Mouse (Mus musculus) urinary bladder, postnatal 25 days (tissue): ENCODE measurements around the gene Camk2d.

ENCODE experiments used
- DNase-seq: peaks from one replicate; pipeline ENCODE4 v3.0.0; 2022; ENCODE audit warnings: low spot score

Camk2d gene

DNA sequence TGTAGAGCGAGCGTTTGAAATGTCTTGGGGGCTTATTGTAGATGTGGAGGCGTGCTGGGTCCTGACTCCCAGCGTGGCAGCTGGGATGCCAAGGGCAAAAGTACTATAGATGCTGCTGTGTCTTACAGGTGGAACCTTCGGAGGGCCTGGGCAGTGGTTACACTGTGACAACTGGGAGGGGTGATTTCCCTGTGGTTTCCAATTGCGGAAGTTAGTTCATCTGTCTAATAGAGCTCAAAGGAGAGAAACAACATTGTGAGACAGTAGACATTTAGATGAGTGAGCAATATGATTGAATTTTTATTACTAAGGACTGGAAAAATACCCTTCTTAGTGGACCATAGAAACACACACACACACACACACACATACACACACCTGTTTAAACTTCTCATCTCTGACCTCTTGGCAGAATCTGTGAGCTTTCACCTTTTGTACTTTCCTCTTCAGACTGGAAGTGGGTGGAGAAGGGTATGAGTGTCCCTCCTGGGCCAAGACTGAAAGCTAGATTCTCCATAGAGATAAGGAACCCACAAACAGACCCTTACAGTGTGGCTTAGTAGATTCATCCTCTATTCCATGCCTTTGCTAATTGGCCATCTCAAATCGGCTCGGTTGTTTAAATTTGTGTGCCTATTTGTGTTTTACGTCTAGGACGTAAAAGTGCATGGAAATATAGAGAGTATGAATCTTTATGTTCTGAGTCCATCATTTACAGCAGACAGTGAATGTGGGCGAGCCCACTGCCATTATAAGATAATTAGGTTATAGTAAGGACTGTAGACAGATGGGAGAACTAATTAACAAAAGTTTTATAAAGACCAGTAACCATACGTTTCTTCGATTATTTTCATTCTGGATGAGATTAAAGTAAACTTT, 94.8 kb downstream of the Camk2d start:
- DNase-seq = no peak

DNA sequence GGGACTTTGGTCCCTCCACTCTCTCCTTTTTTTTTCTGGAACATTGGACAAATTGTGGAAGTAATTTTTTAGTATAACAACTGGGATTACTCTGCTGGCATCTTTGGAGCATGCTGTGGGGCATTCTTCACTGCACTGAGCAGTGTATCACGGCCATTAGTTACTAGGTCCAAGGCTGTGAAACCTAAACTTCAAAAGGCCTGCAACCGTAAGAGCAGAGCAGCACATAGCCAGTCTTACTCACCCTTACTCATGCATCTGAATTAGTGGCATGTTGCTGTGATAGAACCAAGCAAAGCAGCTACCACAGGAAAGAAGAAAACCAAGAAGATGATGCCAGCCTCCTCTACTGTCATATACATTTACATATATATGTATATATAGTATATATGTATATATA, 95.5 kb downstream of the Camk2d start:
- no peak for DNase-seq

DNA sequence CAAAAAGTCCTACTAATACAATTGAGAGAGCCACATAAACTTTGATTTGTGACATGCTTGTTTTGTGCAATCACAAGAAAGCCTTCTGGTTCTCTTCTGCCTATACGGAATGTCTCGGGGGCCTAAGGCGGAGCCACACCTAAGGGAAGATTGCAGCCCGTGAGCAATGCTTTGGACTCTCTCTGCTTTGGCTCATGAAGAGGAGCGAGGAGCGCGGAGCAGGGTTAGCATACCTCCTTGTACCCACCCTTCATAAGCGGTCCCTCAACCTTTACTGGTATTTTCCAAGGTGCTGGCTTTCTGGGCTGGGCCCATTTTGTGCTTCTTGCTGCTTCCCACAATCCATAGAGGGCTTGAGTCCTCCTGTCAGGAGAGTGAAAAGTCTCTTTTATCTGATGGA, 96.7 kb downstream of the Camk2d start:
- DNase-seq = no peak

DNA sequence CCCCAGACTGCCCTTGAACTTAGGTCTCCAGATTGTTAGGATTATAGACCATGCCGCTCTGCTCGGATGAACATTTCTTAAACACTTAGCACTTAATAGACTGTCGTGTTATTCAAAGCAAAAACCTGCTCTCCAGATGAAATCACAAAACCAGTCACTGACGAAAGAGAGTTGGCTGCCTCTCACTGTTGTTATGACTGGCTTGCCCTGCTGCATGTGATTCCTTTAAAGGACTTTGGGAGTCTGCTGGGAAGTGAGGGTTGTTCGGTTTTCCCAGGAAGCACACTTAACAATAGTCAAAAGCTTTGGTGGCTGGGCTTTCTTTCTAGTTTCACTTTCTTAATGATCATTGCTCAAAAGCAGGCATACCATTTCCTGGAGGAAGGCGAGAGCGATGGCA, 97.2 kb downstream of the Camk2d start:
- DNase-seq = no peak

DNA sequence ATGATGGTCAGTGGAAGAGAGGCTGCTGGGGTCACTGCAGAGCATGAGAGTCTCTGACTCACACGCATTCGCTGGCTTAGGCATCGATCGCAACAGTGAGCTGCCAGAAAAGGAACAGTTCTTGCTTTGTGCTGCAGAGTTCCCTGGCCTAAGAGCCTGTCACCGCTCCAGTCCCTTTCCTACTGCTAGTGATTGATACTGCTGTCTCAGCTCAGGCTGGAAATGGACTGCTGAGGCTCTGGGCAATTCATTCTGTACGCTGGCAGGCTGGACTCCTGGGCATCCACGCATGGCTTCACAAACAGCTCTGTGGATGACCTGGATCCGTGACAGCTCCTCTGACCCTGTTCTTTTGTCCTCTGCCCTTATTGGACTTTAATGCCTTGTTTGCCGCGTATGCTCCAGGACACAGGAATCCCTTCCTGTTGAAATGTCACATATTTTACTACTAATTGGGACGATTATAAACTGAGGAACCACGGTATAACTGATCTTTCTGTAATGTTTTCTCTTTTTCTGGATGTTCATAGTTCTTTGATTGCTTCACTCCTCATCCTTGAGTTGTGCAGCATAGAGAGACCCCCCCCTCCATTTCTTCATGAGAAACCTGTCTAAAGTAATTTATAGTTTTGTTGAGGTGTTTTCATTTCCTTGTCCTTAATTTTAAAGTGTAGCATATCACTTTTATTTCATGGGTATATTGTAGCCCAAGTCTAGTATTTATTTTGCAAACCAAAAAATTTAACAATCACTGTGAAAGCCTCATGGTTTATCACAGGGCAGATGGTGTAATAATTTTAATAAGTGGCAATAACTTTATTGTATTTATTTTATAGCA, 99.6 kb downstream of the Camk2d start:
- peak; percentile 16 for DNase-seq

DNA sequence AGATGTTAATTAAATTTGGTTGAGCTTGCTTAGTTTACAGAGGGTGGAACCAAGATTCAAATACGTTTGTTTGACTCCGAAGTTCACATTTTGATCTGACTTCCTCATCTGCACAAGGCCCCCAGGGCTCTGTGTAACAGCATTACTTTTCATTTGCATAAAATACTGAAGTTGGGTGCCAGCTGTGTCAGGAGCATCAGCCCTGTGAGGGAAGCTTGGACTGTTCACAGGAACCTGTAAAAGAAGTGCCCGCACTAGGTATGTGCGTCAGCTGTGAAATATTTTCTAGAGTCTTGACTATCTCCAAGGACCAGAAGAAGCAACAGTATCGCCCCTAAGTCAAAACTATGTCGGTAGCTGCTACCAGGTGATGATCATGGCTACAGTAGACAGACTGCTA, 100.5 kb downstream of the Camk2d start:
- DNase-seq = no peak

DNA sequence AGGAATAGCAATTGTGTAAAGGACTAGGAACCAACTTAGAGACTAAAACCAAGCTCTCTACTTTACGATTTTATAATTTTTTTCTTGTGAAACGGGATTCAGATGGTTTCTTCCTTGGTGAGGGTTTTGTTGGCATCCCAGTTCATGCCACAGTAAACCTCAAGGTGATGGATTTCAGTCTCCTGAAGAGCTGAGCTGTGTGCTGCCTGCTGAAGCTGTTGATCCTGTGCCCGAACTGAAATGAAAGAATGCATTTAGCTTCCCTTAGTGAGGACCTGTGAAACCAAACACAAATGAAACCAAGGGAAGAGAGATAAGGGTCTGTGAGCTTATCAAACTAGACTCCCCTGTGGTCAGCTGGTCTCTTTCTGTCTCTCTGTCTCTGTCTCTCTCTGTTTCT, 103.6 kb downstream of the Camk2d start:
- no peak for DNase-seq

DNA sequence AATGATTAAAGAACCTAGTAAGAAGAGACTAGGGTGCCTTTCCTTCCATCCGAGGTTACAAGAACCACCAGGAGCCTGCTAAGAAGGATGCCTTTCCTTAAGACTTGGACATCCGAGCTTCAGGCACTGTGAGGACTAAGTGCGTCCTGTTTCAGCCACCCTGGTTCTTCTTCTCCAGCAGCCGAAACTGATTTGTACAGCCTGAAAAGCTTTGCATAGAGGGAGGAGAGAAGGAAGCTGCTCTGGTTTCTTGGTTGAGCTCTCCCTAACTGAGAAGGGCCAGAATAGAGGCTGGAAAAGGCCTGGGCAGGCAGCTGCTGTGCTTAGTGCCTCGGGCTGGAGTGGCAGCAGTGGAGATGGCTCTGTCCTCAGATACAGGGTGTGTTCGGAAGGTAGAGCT, 105.0 kb downstream of the Camk2d start:
- DNase-seq = no peak

DNA sequence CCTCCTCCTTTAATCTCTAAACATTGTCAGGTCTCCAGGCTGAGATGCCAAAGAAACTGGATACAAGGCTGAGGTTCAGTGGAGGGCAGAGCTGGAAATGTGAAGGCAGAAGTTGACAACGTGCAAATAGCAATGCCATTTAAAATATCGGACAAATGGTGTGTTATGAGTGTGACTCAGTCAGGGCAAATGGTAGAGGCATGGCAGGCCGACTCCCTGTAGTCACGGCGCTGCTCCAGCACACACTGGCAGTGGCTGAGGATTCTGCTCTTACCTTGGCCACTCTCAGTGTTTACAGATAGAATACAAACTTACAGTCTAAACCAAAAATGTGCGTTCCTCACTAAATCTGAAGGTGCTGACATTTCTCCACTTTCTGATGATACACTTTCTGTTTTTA, 105.5 kb downstream of the Camk2d start:
- no peak for DNase-seq

DNA sequence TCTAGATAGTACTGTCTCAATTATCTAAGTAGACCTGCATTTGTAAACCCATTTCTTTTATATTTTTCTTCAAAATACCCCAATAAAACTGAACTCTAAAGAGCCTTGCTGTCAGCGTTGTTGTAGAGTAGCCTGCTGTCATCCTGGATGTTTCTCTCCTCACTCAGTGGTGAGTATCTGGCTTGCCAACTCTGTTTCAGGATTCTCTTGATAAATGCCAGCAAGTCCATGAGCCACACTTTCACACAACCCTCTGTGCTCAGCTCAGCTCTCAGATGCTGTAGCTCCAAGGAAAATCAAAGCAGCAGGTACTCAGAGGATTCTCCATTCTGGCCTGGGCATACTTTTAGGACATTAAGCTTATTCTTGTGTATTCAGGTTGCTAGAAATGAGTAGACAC, 109.4 kb downstream of the Camk2d start:
- no peak for DNase-seq

DNA sequence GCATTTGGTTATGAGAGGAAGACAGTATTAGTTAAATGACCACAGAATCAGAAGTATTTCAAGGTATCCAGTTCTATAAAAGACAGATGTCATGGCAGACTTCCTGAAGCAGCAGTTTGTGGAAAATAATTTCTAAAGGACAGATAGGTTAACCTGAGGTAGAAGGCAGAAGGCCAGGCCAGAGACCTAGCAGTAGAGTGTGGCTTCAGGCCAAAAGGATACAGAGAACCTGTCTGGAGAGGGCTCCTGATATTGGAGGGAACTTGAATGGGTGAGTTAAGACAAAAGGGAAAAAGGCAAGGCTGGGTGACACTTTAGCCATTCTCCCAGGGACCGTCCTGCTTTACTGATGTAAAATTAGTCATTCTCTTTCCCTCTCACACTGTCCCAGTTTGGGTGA, 118.2 kb downstream of the Camk2d start:
- no peak for DNase-seq

DNA sequence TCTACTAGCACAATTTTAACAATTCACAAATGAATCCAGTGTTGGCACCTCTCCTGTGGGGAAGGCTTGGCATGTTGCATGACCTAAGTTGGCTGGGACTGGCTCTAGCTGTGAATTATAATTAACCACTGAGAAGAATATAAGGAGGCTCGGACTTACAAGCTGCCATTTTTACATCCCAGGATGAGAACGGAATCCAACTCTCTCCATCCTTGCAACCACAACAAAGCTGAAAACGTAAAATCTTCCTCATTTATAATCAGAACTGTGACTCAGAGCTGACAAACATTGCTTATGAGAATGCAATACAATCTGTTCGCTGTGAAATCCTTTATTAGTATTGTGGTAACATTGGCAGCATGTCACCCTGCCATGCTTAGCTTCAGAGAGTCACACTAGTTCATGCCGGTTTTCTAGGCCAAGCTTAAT, 126.9 kb downstream of the Camk2d start:
- DNase-seq = no peak

DNA sequence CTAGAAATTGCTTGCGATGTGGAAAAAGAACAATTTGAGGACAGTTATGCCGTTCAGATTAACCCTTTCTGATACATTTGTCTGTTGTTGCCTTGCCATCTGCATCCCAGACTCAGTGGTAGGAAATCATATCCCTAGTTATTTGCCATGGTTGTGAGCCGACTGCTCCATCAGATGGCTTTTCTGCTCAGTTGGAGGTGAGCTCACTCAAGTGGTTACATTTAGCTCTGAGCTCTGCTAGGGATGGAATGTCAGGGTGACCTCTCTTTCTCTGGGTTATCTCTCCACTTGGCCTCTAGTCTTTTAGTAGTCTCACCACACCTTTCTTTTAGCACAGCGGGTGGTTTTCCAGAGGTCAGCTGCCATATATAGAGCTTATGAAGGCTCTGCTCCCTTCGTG, 127.4 kb downstream of the Camk2d start:
- DNase-seq = no peak

DNA sequence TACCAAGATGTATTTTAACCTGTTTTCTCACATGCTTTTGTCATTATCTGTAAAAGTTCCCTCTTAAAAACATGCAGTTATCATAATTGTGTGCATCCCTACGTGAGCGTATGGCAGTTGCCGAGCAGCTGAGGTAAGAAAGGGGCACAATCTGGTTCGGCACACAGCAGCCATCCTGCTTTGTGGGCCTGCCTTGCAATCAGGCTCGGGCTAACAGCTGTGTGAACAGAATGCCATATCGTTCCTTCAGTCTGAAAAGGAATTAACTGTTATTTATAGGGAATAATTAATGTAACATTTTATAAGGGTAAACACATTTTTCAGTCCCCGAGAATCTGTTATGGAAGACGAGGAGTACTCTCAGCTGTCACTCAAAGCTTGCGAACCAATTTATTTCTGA, 129.5 kb downstream of the Camk2d start:
- no peak for DNase-seq

DNA sequence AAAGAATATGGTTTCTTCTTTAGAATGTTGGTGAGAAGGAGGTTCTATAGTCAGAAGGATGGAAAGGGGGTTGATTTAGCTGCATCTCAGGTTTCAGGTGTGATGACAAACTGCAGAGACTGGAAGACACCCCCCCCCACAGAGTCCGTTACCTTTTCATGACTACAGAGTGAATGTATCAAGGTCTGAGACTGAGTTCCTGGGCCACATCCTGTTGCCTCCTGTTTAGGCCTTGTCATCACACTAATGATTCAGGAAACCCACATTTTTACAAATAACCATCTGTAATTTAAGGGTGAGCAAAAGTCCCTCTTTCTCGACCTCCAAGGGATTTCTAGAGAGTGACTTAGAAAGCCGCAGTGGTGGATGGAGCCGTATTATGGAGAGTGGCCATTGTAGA, 131.3 kb downstream of the Camk2d start:
- DNase-seq = no peak

DNA sequence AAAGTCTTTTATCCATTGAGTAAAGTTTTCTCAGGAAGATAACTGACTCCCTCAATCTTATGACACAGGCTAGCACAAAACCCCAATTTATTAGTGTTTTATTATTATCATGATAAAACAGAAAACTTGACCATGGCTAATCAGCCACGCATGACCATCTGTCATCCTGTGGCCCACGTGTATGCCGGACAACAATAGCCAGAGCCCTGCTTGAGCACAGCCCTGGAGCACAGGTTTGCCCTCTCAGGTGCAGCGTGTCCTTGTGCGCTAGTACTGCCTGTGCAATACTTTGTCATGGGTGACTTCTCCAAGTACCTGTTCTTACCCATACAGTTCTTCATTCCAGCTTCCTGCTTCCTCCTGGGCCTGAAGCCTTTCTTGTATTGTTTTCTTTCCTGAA, 134.3 kb downstream of the Camk2d start:
- no peak for DNase-seq

DNA sequence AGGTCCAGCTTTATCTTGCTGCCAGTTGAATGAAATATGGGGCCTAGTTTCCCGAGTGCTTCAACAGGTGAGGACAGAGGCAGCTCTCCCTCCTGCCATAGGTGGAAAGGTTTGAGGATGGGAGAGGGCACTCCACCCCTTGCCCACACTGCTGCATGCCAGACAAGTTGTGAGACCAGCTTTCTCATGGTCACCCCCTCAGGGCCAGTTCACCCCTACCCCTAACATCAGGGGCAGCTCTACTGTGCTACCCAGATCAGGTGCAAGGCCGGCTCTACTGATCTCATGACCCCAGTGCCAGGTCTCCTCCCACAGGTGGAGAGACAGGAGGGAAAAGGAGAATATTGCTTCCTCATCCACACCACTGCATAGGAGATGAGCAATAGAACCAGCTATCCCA, 136.2 kb downstream of the Camk2d start:
- no peak for DNase-seq

DNA sequence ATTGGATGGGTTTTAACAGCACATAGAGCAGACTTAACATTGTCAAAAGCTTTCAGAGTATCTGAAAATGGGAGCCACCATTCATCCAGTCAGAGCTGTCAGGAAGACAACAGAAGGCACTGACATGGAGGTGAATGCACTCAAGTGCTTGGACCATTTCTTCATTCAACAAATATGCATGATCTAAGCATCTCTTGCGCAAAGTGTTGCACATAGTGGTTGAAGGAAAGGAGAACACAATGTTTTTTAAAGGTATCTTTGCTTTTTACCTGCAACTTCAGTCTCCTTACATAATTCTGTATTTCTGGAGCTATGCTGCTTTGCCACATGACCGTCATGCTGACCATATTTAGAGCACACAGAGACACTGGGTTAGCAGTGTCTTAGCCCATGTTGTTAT, 138.4 kb downstream of the Camk2d start:
- DNase-seq = no peak

DNA sequence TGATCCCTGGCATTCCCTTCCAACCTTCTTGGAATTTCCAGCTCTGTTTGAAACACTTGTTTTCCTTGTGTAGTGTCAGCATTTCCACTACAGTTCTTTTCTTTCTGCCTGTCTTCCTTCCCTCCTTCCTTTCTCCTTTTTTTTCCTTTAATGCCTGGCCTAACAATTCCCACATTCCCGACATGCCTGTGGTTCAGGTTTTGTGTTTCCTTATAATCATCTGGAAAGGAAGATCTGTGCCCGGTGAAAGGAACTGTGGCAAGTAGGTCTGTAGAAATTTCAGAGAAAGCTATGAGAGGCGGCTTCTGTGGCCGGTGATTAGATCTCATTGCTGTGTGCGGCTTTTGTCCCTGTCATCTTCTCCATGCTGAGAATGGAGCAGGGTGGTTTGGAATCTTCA, 139.1 kb downstream of the Camk2d start:
- DNase-seq = no peak

DNA sequence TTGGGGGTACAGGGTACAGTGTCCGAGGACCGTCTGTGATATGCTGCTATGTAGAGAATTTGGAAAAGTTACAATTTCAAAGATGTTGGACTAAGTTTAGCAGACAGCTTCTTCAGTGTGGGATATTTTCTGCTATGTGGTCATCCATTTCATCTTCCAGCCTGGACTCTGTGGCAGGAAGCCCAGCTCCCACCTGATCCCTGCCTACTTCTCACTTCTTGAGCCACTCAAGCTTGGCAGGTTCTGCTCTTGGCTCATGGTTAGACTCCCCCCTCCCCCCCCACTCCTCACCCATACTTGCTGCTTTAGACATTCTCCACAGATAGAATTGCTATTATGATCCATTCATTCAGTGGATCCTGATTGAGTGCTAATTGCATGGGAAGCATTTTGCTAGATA, 141.0 kb downstream of the Camk2d start:
- no peak for DNase-seq

DNA sequence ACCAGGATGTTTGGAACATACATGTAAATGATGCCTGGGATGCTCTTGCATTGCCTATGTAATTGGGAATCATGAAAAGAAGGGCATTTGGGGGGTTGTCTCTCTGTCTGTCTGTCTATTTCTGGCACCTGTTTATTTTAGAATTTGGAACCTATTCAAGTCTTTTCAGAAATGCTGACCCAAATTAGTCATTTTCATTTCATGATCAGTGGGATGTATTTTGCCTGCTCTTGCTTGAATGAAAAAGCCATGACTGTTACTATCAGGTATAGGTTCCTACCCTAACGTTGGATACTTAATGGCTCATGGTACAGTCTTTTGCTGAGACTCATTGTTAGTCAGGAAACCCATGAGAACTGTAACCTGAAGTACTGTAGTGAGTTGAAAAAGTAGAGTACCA, 144.0 kb downstream of the Camk2d start:
- DNase-seq = no peak

DNA sequence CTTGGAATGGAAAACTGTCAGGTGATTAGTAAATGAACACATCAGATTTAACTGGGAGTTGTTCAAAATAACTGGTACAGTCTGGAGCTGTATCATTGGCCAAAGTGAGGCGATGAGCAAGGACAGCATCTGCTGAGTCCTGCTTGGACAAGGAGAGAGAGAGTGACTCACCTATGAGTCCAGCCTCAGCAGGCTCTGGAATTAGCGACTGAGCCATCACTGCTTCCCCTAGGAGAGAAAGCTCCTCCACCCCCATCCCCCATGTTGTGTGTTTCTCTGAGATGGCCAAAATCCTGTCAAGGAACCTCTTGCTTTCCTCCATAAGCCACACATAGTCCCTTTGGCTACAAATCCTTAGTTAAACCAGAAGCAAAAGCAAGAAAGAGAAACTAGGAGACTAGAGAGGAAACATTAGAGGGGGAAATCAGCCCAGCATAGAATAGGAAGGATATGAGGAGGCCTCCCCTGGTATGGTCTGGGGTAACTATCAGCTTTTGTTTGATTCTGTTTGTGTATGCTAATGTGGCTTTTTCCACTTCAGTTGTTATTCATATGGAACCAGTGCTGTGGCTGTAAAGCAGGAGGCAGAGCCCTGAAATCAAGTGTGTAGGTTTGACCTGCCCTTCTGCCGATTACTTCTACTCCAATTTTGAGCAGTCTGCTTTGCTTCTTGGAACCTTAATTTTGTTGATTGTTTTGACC, 148.5 kb downstream of the Camk2d start:
- no peak for DNase-seq
